Mouse (Mus musculus) lung, adult 2 months (tissue): ENCODE measurements at regions not wholly inside any gene's neighbourhood (a gene's known extent, or its start where the extent isn't known, plus 50 kb on each side); places are given as distances from the start of the nearest gene placed in this dataset.

Experiments used
- CTCF ChIP-seq: fragments of 200-500 bp; IDR thresholded peaks from 2 replicates; pipeline ENCODE4 v1.5.1; 2011; ENCODE audit warnings: mild to moderate bottlenecking, low read length, control low read depth; ENCODE audit not compliant: insufficient read depth
- POLR2A ChIP-seq: fragments of 200-500 bp; IDR thresholded peaks from 2 replicates; pipeline ENCODE4 v1.6.1; 2011; ENCODE audit warnings: low read depth, mild to moderate bottlenecking, control low read depth, low read length, borderline replicate concordance; ENCODE audit errors: extremely low read depth

- no peak for TF ChIP-seq CTCF
- TF ChIP-seq POLR2A, result no peak
These were observed 1066.7 kb downstream of the Tecrl start for GRCm38 (mm10) chr5:82288069-82288845.
